Mouse (Mus musculus) liver, postnatal 0 days (tissue): ENCODE measurements around the gene Cdkl4.

Source experiments
- CTCF ChIP-seq: sonication (generic); IDR thresholded peaks from 2 replicates; pipeline ENCODE4 v1.5.1; 2016; ENCODE audit warnings: antibody characterized with exemption, low read depth
- EP300 ChIP-seq: IDR thresholded peaks from 2 replicates; pipeline ENCODE4 v1.6.1; 2016; ENCODE audit warnings: antibody characterized with exemption, low read depth, mild to moderate bottlenecking

GRCm38 (mm10) chr17:80583051-80583450 lies 5.4 kb upstream of the Cdkl4 start:
- TF ChIP-seq CTCF (no peak), EP300 (no peak)
